Mouse (Mus musculus): ENCODE data around the gene Gm17267. TPM values are rescaled to one million over a fixed set of nuclear protein-coding genes. Genes with fewer than 3 reads are reported as not detected.
"Not testable (repeated sequence)": the region's sequence is repeated elsewhere in the genome, so short reads cannot be mapped to it uniquely, and the experiment has no call there.

Gene Gm17267
- polyA plus RNA-seq (2015; fragmentation: Nextera tagmentation; extraction: Ambion mirVana): not detected in 2 replicates

DNA sequence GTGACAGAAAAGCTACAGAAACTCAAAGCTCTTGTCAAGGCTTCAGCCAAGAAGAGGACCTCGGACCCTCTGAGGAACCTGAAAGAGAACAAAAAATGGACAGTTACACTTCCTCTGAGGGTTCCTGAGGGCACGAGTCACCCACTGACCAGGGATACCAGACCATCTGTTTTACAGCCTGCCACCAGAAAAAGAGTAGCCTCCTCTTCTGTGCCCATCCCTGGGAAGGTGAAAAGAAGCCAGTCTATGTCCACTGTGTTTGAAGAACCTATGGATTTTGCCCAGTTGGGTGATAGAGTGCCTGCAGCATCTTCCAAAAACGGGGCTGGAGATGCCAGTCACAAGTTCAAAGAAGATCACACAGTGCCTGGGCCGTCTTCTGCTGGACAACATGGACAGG is at the start of gene Gm17267:
TSS of gene Gm17267 (plus strand) at position 301 of the 400 bp plus-strand sequence.
- not testable (repeated sequence) for H3K27ac ChIP-seq (replicated peaks); H3K4me2 ChIP-seq; H3K27me3 ChIP-seq; H3K4me3 ChIP-seq (replicated peaks); ATAC-seq (ENCODE audit: insufficient read depth); H3K9ac ChIP-seq; H3K36me3 ChIP-seq (replicated peaks); H3K4me1 ChIP-seq (replicated peaks); H3K9me3 ChIP-seq (replicated peaks)
- WGBS (ENCODE audit: insufficient replicate concordance): no CpG with 5 or more reads among the region's 4 CpGs

Data from liver, embryonic 15.5 days (tissue).